Mouse (Mus musculus) urinary bladder, postnatal 36 days (tissue): Measurements from ENCODE around the gene Tm6sf2.
"Not testable (repeated sequence)": the region's sequence is repeated elsewhere in the genome, so short reads cannot be mapped to it uniquely, and the experiment has no call there.

Source experiments
- DNase-seq, 2 experiments: peaks; one replicate each; pipeline ENCODE4 v3.0.0; 2022; ENCODE audit warnings: low spot score in 2 of 2, mixed read lengths in 1 of 2

Gene Tm6sf2

GRCm38 (mm10) chr8:70072441-70073069 is at the start of gene Tm6sf2:
Gene Tm6sf2 (plus strand): TSS chr8:70072924.
- peak; percentile 18 to 28 for DNase-seq

- DNase-seq, result no peak
Observed at GRCm38 (mm10) chr8:70023596-70023995, 49.1 kb upstream of the Tm6sf2 start.

- DNase-seq, result no peak
Observed at GRCm38 (mm10) chr8:70026151-70026550, 46.6 kb upstream of the Tm6sf2 start.

- no peak for DNase-seq
Observed at GRCm38 (mm10) chr8:70030255-70030654, 42.5 kb upstream of the Tm6sf2 start.

- DNase-seq, result no peak
Observed at GRCm38 (mm10) chr8:70037994-70038393, 34.7 kb upstream of the Tm6sf2 start.

- DNase-seq, result peak; percentile 28 to 39
Observed at GRCm38 (mm10) chr8:70041885-70042546, 30.7 kb upstream of the Tm6sf2 start.

- peak; percentile 95 to 97 for DNase-seq
Observed at GRCm38 (mm10) chr8:70042583-70043455, 29.9 kb upstream of the Tm6sf2 start, which contains the start of the genes Mau2 and Sugp1. Gene Mau2 (minus strand): TSS chr8:70042734. Gene Sugp1 (plus strand): TSS chr8:70042813.

- no peak for DNase-seq
Observed at GRCm38 (mm10) chr8:70043996-70044395, 28.7 kb upstream of the Tm6sf2 start.

GRCm38 (mm10) chr8:70049662-70050061 is 23.1 kb upstream of the Tm6sf2 start:
- DNase-seq, result no peak

GRCm38 (mm10) chr8:70050434-70050833 is 22.3 kb upstream of the Tm6sf2 start:
- not testable (repeated sequence) for DNase-seq

- no peak for DNase-seq
Observed at GRCm38 (mm10) chr8:70057721-70058120, 15.0 kb upstream of the Tm6sf2 start.

- DNase-seq, result no peak
Observed at GRCm38 (mm10) chr8:70071836-70072440, 786 bp upstream of the Tm6sf2 start.

- no peak for DNase-seq
Observed at GRCm38 (mm10) chr8:70073120-70073519, 396 bp downstream of the Tm6sf2 start.

- no peak for DNase-seq
Observed at GRCm38 (mm10) chr8:70073682-70074081, 958 bp downstream of the Tm6sf2 start.

- no peak for DNase-seq
Observed at GRCm38 (mm10) chr8:70081976-70082375, 9.3 kb downstream of the Tm6sf2 start.

- peak in 1 of 2 experiments; percentile 27 for DNase-seq
Observed at GRCm38 (mm10) chr8:70083285-70083684, 10.6 kb downstream of the Tm6sf2 start, which contains the start of gene Hapln4. Gene Hapln4 (plus strand): TSS chr8:70083457.

GRCm38 (mm10) chr8:70084191-70085065 is 11.7 kb downstream of the Tm6sf2 start:
- no peak for DNase-seq

- DNase-seq, result no peak
Observed at GRCm38 (mm10) chr8:70086151-70086550, 13.4 kb downstream of the Tm6sf2 start.

- DNase-seq, result no peak
Observed at GRCm38 (mm10) chr8:70087237-70087636, 14.5 kb downstream of the Tm6sf2 start.

GRCm38 (mm10) chr8:70087836-70088650 is 15.3 kb downstream of the Tm6sf2 start:
- no peak for DNase-seq
